Mouse (Mus musculus) thymus, adult 2 months (tissue): ENCODE measurements at regions not wholly inside any gene's neighbourhood (a gene's known extent, or its start where the extent isn't known, plus 50 kb on each side); places are given as distances from the start of the nearest gene placed in this dataset.

Source experiments
- CTCF ChIP-seq: fragments of 200-500 bp; IDR thresholded peaks from 2 replicates; pipeline ENCODE4 v1.5.1; 2012; ENCODE audit warnings: mild to moderate bottlenecking, control low read depth, low read length, moderate library complexity, borderline replicate concordance; ENCODE audit not compliant: control insufficient read depth, poor library complexity, insufficient read depth; ENCODE audit errors: extremely low read depth
- POLR2A ChIP-seq: fragments of 200-500 bp; IDR thresholded peaks from 2 replicates; pipeline ENCODE4 v1.6.1; 2012; ENCODE audit warnings: mild to moderate bottlenecking, low read length, control low read depth, moderate library complexity; ENCODE audit not compliant: control insufficient read depth, poor library complexity, insufficient read depth; ENCODE audit errors: extremely low read depth

GRCm38 (mm10) chr14:46487551-46487950, 97.1 kb upstream of the Bmp4 start:
- no peak for TF ChIP-seq CTCF
- no peak for TF ChIP-seq POLR2A
